In genomic region chr3:139788854-139789253, GRCm38 (mm10) we compare ENCODE assay signal across 23 mouse cellular contexts.
DNase-seq lines count a peak whose midpoint lies in the region; ATAC-seq and TF ChIP-seq lines count a peak whose summit lies in the region.
"Had no signal": no experiment of that assay in that cellular context is flagged by ENCODE, and none has a peak within 500 bp of the region (broad histone marks: within the 10 kb centered on the region; RNA-seq: fewer than 3 reads in every experiment).

No protein-coding gene starts in this region.

- peak; percentile 85 to 88 for TF ChIP-seq EP300 in MEL (IDR thresholded peaks at IDR 0.05; ENCODE audit: low read depth in 1 of 2, low read length in 2 of 2)

- peaks cover 0 to 16% of the 10 kb centered on the region in 2 experiments; a peak in 2 of 4 replicates for H3K36me3 ChIP-seq in MEL (ENCODE audit: control insufficient read depth in 1 of 2, insufficient read depth in 2 of 2, low read length in 2 of 2)
- H3K36me3 ChIP-seq: embryonic facial prominence, embryonic 13.5 days; embryonic facial prominence, embryonic 15.5 days; forebrain, embryonic 10.5 days; forebrain, embryonic 12.5 days had no signal

- TF ChIP-seq CTCF in MEL (IDR thresholded peaks at IDR 0.05 in 2 of 3, conservative IDR thresholded peaks at IDR 0.05 in 1 of 3; ENCODE audit: control insufficient read depth in 1 of 3, insufficient read depth in 1 of 3, low read depth in 2 of 3, low read length in 3 of 3, poor library complexity in 1 of 3, severe bottlenecking in 1 of 3), result no peak

- H3K4me1 ChIP-seq in MEL (ENCODE audit: control insufficient read depth in 1 of 2, insufficient read depth in 2 of 2, low read length in 2 of 2), result peaks cover 8 to 17% of the 10 kb centered on the region in 2 experiments
- H3K4me1 ChIP-seq: embryonic facial prominence, embryonic 13.5 days; embryonic facial prominence, embryonic 15.5 days had no signal

- H3K27ac ChIP-seq in MEL (ENCODE audit: control insufficient read depth, low read depth, low read length), result peak overlapping the region; percentile 54
- H3K27ac ChIP-seq: embryonic facial prominence, embryonic 13.5 days; embryonic facial prominence, embryonic 15.5 days; forebrain, embryonic 10.5 days; forebrain, embryonic 12.5 days had no signal

- H3K27me3 ChIP-seq in MEL (ENCODE audit: control insufficient read depth in 1 of 2, insufficient read depth in 2 of 2, low read length in 2 of 2), result no peaks in the 10 kb centered on the region
- H3K27me3 ChIP-seq: embryonic facial prominence, embryonic 13.5 days; embryonic facial prominence, embryonic 15.5 days; forebrain, embryonic 12.5 days had no signal

- H3K9ac ChIP-seq in MEL (ENCODE audit: control insufficient read depth, low read depth, low read length, poor library complexity, severe bottlenecking), result no peak overlapping the region
- H3K9ac ChIP-seq: embryonic facial prominence, embryonic 13.5 days; embryonic facial prominence, embryonic 15.5 days; forebrain, embryonic 12.5 days had no signal

- H3K9me3 ChIP-seq in MEL (replicated peaks; ENCODE audit: insufficient read depth, low read length), result no peaks in the 10 kb centered on the region
- H3K9me3 ChIP-seq: embryonic facial prominence, embryonic 13.5 days; embryonic facial prominence, embryonic 15.5 days; forebrain, embryonic 10.5 days; forebrain, embryonic 12.5 days had no signal

- TF ChIP-seq POLR2A in MEL (IDR thresholded peaks at IDR 0.05; ENCODE audit: control insufficient read depth in 1 of 2, insufficient read depth in 1 of 2, low read depth in 1 of 2, low read length in 2 of 2, poor library complexity in 1 of 2), result no peak

- peak; percentile 44; the same call in 1 of the 2 replicates for ATAC-seq in granulocyte monocyte progenitor cell, adult 5-6 weeks (replicated peaks; ENCODE audit: poor library complexity, severe bottlenecking)
- peak; percentile 30; the same call in 1 of the 2 replicates for ATAC-seq in megakaryocyte-erythroid progenitor cell, adult 5-6 weeks (replicated peaks; ENCODE audit: low FRiP score, low TSS enrichment, poor library complexity, severe bottlenecking)
- ATAC-seq: forebrain, embryonic 14.5 days; forebrain, embryonic 16.5 days had no signal

- H3K4me3 ChIP-seq in MEL (ENCODE audit: control insufficient read depth in 1 of 2, insufficient read depth in 1 of 2, low read depth in 2 of 2, low read length in 2 of 2), result no peak overlapping the region
- H3K4me3 ChIP-seq: embryonic facial prominence, embryonic 13.5 days; embryonic facial prominence, embryonic 15.5 days; erythroblast, embryonic 14.5 days; forebrain, embryonic 10.5 days; forebrain, embryonic 12.5 days had no signal

- no peak for TF ChIP-seq RAD21 in MEL (IDR thresholded peaks at IDR 0.05; ENCODE audit: low read depth, low read length)

- DNase-seq in MEL (ENCODE audit: low read depth, low spot score) (peak; percentile 23), liver (no peak)
- no peak for DNase-seq in frontal cortex, postnatal 25 days (ENCODE audit: low spot score in 2 of 2)
- DNase-seq in right cerebral cortex, adult 18-20 months, result no peak
- DNase-seq: adrenal gland, adult 2 months; adrenal gland, postnatal 10 days; adrenal gland, postnatal 25 days; cerebellum, adult 11 months; cerebellum, adult 18-20 months; cerebellum, adult 8-10 months; cerebellum, adult 9-11 months; cerebellum, postnatal 14 days; cerebellum, postnatal 36 days; embryo, embryonic 11 days had no signal

- no peaks in the 10 kb centered on the region for H3K79me2 ChIP-seq in MEL (ENCODE audit: control insufficient read depth, insufficient read depth, low read length, poor library complexity)

TF ChIP-seq in MEL, 35 proteins besides CTCF, POLR2A, EP300 and RAD21:
- TF ChIP-seq ZNF384 (IDR thresholded peaks at IDR 0.05; ENCODE audit: low read depth, low read length), result 0 out of 2 replicates have a peak, but pooled peaks have one; percentile 9
- TF ChIP-seq MAX (IDR thresholded peaks at IDR 0.05; ENCODE audit: low read length), result no peak
- peak; percentile 50; the same call in 1 of the 2 replicates for TF ChIP-seq ETS1 (IDR thresholded peaks at IDR 0.05; ENCODE audit: low read depth, low read length)
- no peak for TF ChIP-seq CHD1 (IDR thresholded peaks at IDR 0.05; ENCODE audit: low read depth, low read length)
- no peak for TF ChIP-seq ZMIZ1 (IDR thresholded peaks at IDR 0.05; ENCODE audit: low read depth, low read length)
- TF ChIP-seq TCF12 (IDR thresholded peaks at IDR 0.05; ENCODE audit: low read depth, low read length), result peak; percentile 73
- TF ChIP-seq HCFC1 (IDR thresholded peaks at IDR 0.05; ENCODE audit: low read depth, low read length), result no peak
- TF ChIP-seq SMC3 (IDR thresholded peaks at IDR 0.05; ENCODE audit: low read depth, low read length), result no peak
- TF ChIP-seq TAL1 (IDR thresholded peaks at IDR 0.05; ENCODE audit: low read length), result no peak
- no peak for TF ChIP-seq ZC3H11A (IDR thresholded peaks at IDR 0.05; ENCODE audit: low read depth, low read length)
- TF ChIP-seq USF2 (IDR thresholded peaks at IDR 0.05; ENCODE audit: borderline replicate concordance in 1 of 2, insufficient read depth in 1 of 2, low read depth in 1 of 2, low read length in 2 of 2), result no peak
- TF ChIP-seq USF1 (IDR thresholded peaks at IDR 0.05; ENCODE audit: low read depth, low read length), result no peak
- no peak for TF ChIP-seq E2F4 (IDR thresholded peaks at IDR 0.05; ENCODE audit: borderline replicate concordance, low read depth, low read length)
- TF ChIP-seq KAT2A (conservative IDR thresholded peaks at IDR 0.05; ENCODE audit: low read depth, low read length), result no peak
- no peak for TF ChIP-seq NELFE (IDR thresholded peaks at IDR 0.05; ENCODE audit: low read depth, low read length)
- TF ChIP-seq GATA1 (IDR thresholded peaks at IDR 0.05; ENCODE audit: low read depth, low read length), result peak; percentile 72
- TF ChIP-seq MYC (IDR thresholded peaks at IDR 0.05; ENCODE audit: low read depth, low read length), result no peak
- TF ChIP-seq ZKSCAN1 (IDR thresholded peaks at IDR 0.05; ENCODE audit: low read depth, low read length), result no peak
- TF ChIP-seq RCOR1 (IDR thresholded peaks at IDR 0.05; ENCODE audit: low read depth, low read length), result peak; percentile 68
- TF ChIP-seq UBTF (IDR thresholded peaks at IDR 0.05; ENCODE audit: borderline replicate concordance, insufficient read depth, low read depth, low read length), result no peak
- TF ChIP-seq ELF1 (IDR thresholded peaks at IDR 0.05; ENCODE audit: low read depth, low read length), result no peak
- no peak for TF ChIP-seq BHLHE40 (IDR thresholded peaks at IDR 0.05; ENCODE audit: borderline replicate concordance, low read depth, low read length)
- TF ChIP-seq MYB (IDR thresholded peaks at IDR 0.05; ENCODE audit: low read depth, low read length), result peak; percentile 86
- TF ChIP-seq GABPA (IDR thresholded peaks at IDR 0.05; ENCODE audit: low read depth, low read length), result no peak
- no peak for TF ChIP-seq SIN3A (IDR thresholded peaks at IDR 0.05; ENCODE audit: low read length)
- no peak for TF ChIP-seq MEF2A (IDR thresholded peaks at IDR 0.05; ENCODE audit: extremely low read depth, insufficient replicate concordance, low read depth, low read length, poor library complexity, severe bottlenecking)
- no peak for TF ChIP-seq POLR2AphosphoS5 (IDR thresholded peaks at IDR 0.05; ENCODE audit: borderline replicate concordance, low read depth, low read length)
- TF ChIP-seq JUND (IDR thresholded peaks at IDR 0.05; ENCODE audit: low read depth, low read length), result no peak
